Mouse (Mus musculus) liver, postnatal 0 days (tissue): Measurements from ENCODE around the gene Oxt.

Experiments used
- CTCF ChIP-seq: sonication (generic); IDR thresholded peaks from 2 replicates; pipeline ENCODE4 v1.5.1; 2016; ENCODE audit warnings: antibody characterized with exemption, low read depth
- EP300 ChIP-seq: IDR thresholded peaks from 2 replicates; pipeline ENCODE4 v1.6.1; 2016; ENCODE audit warnings: antibody characterized with exemption, low read depth, mild to moderate bottlenecking

- TF ChIP-seq CTCF, result no peak
- no peak for TF ChIP-seq EP300
These were observed 37.0 kb upstream of the Oxt start for GRCm38 (mm10) chr2:130538876-130539546.
